Mouse (Mus musculus) gastrocnemius, postnatal 36 days (tissue): ENCODE measurements around the gene Aif1l. TPM values are rescaled to one million over a fixed set of nuclear protein-coding genes. Genes with fewer than 3 reads are reported as not detected.
"Not testable (repeated sequence)": the region's sequence is repeated elsewhere in the genome, so short reads cannot be mapped to it uniquely, and the experiment has no call there.

Experiments
- DNase-seq, 2 experiments: peaks; one replicate each; pipeline ENCODE4 v3.0.0; 2022
- intact Hi-C: fragments of 180-260 bp; cut with DNase I; formaldehyde crosslinking; loops from one replicate; pipeline ENCODE4 v1.15.1; 2025
- long read RNA-seq, 2 experiments: library from polyadenylated mRNA; stranded (forward); transcript quantifications; one replicate each; pipeline ENCODE4 v2.0.0; 2021
- total RNA-seq, 2 experiments: library from RNA; stranded (reverse); gene quantifications; 2 replicates each; pipeline ENCODE4 v1.2.3; 2021

Gene Aif1l
- total RNA-seq = 1 to 10 TPM; 3.2 to 4.5 TPM
- long read RNA-seq, experiment 1, partial matches to known transcripts = 0 of 6 reads
- long read RNA-seq, experiment 1, other reads (novel, unspliced or antisense) = 1 of 6 reads
- long read RNA-seq, experiment 2, partial matches to known transcripts = 0 of 3 reads
- long read RNA-seq, experiment 2, other reads (novel, unspliced or antisense) = 1 of 3 reads

- intact Hi-C loops = no loop called here
- peak; percentile 50 to 52 for DNase-seq
Measured at GRCm38 (mm10) chr2:31950058-31950871, at the start of gene Aif1l. TSS of gene Aif1l (plus strand) at chr2:31950139.

- intact Hi-C loops = no loop called here
- DNase-seq = no peak
Measured at GRCm38 (mm10) chr2:31900932-31901331, 49.0 kb upstream of the Aif1l start.

- intact Hi-C loops = no loop called here
- no peak for DNase-seq
Measured at GRCm38 (mm10) chr2:31901659-31902362, 48.1 kb upstream of the Aif1l start.

- no peak for DNase-seq
- intact Hi-C loops = no loop called here
Measured at GRCm38 (mm10) chr2:31904089-31904488, 45.9 kb upstream of the Aif1l start.

GRCm38 (mm10) chr2:31904622-31905021, 45.3 kb upstream of the Aif1l start:
- no peak for DNase-seq
- intact Hi-C loops = no loop called here

GRCm38 (mm10) chr2:31905682-31906081, 44.3 kb upstream of the Aif1l start:
- no peak for DNase-seq
- intact Hi-C loops = no loop called here

GRCm38 (mm10) chr2:31906407-31906806, 43.5 kb upstream of the Aif1l start:
- intact Hi-C loops = no loop called here
- DNase-seq = no peak

GRCm38 (mm10) chr2:31912575-31912974, 37.4 kb upstream of the Aif1l start:
- intact Hi-C loops = loop anchor here (5.0 kb wide), 1 partner anchor 230 kb away; no protein-coding TSS in a partner anchor
- DNase-seq = no peak

- intact Hi-C loops = loop anchor here (1.0 to 5.0 kb wide), 3 partner anchors 27 to 232 kb away; partner anchors contain the start of gene Lamc3
- not testable (repeated sequence) for DNase-seq
Measured at GRCm38 (mm10) chr2:31914213-31914612, 35.7 kb upstream of the Aif1l start.

- peak; percentile 75 to 79 for DNase-seq
- intact Hi-C loops = loop anchor here (2.0 to 5.0 kb wide), 3 partner anchors 52 to 217 kb away; no protein-coding TSS in a partner anchor
Measured at GRCm38 (mm10) chr2:31915112-31915511, 34.8 kb upstream of the Aif1l start.

- peak in 1 of 2 experiments; percentile 32 for DNase-seq
- intact Hi-C loops = loop anchor here (5.0 kb wide), 2 partner anchors 50 to 215 kb away; no protein-coding TSS in a partner anchor
Measured at GRCm38 (mm10) chr2:31917636-31918035, 32.3 kb upstream of the Aif1l start.

- intact Hi-C loops = no loop called here
- DNase-seq = no peak
Measured at GRCm38 (mm10) chr2:31923645-31924044, 26.3 kb upstream of the Aif1l start.

GRCm38 (mm10) chr2:31924811-31925210, 25.1 kb upstream of the Aif1l start:
- no peak for DNase-seq
- intact Hi-C loops = no loop called here

GRCm38 (mm10) chr2:31925936-31926335, 24.0 kb upstream of the Aif1l start:
- no peak for DNase-seq
- intact Hi-C loops = no loop called here

- intact Hi-C loops = no loop called here
- DNase-seq = no peak
Measured at GRCm38 (mm10) chr2:31929664-31930063, 20.3 kb upstream of the Aif1l start.

- intact Hi-C loops = no loop called here
Measured at GRCm38 (mm10) chr2:31934551-31934950, 15.4 kb upstream of the Aif1l start.

GRCm38 (mm10) chr2:31935054-31935453, 14.9 kb upstream of the Aif1l start:
- DNase-seq = no peak
- intact Hi-C loops = no loop called here

More at GRCm38 (mm10) chr2:31934551-31934950, 15.4 kb upstream of the Aif1l start:
- no peak for DNase-seq

- DNase-seq = no peak
- intact Hi-C loops = no loop called here
Measured at GRCm38 (mm10) chr2:31938298-31938697, 11.6 kb upstream of the Aif1l start.

- no peak for DNase-seq
- intact Hi-C loops = no loop called here
Measured at GRCm38 (mm10) chr2:31943011-31943410, 6.9 kb upstream of the Aif1l start.

GRCm38 (mm10) chr2:31945580-31945979, 4.4 kb upstream of the Aif1l start:
- intact Hi-C loops = no loop called here
- no peak for DNase-seq

- DNase-seq = peak; percentile 35 to 55
- intact Hi-C loops = no loop called here
Measured at GRCm38 (mm10) chr2:31948392-31948791, 1.5 kb upstream of the Aif1l start.
